Mouse (Mus musculus) brain, embryonic 14.5 days (tissue): ENCODE data around the gene Ankrd44.

Experiments used
- CTCF ChIP-seq: fragments of 200-500 bp; IDR thresholded peaks from 2 replicates; pipeline ENCODE4 v1.5.1; 2012; ENCODE audit warnings: inconsistent platforms, mild to moderate bottlenecking, moderate library complexity, borderline replicate concordance; ENCODE audit not compliant: insufficient read depth, insufficient read length; ENCODE audit errors: extremely low read depth
- POLR2A ChIP-seq: fragments of 200-500 bp; IDR thresholded peaks from 2 replicates; pipeline ENCODE4 v1.6.1; 2012; ENCODE audit warnings: mild to moderate bottlenecking, inconsistent platforms, borderline replicate concordance; ENCODE audit not compliant: poor library complexity, insufficient read depth, insufficient read length, severe bottlenecking; ENCODE audit errors: extremely low read depth

- no peak for TF ChIP-seq CTCF
- TF ChIP-seq POLR2A: no peak
These were observed 15.0 kb downstream of the Ankrd44 start for GRCm38 (mm10) chr1:54911256-54911610.
